Mouse (Mus musculus) erythroid progenitor cell, adult 5-6 weeks (primary cell): Measurements from ENCODE around the gene Eva1b. TPM values are rescaled to one million over a fixed set of nuclear protein-coding genes. Genes with fewer than 3 reads are reported as not detected.

Source experiments
- ATAC-seq: replicated peaks from 2 replicates; pipeline ENCODE4 v1.8.0; 2016; ENCODE audit warnings: moderate number of reproducible peaks, mild to moderate bottlenecking, moderate TSS enrichment, inconsistent platforms; ENCODE audit not compliant: poor library complexity, low FRiP score, severe bottlenecking
- total RNA-seq, 2 experiments: library from RNA; stranded (forward) in 1 of 2; stranded (reverse) in 1 of 2; fragments of 150-400 nt in 1 of 2; fragments of 186-747, 209-891 nt in 1 of 2; gene quantifications; 2 replicates each; pipeline versions ENCODE4 v1.2.3 to v1.2.4; 2015 to 2017; ENCODE audit warnings: low replicate concordance in 2 of 2

Gene Eva1b
- total RNA-seq, 2 experiments from 2014 or later, result not detected

DNA sequence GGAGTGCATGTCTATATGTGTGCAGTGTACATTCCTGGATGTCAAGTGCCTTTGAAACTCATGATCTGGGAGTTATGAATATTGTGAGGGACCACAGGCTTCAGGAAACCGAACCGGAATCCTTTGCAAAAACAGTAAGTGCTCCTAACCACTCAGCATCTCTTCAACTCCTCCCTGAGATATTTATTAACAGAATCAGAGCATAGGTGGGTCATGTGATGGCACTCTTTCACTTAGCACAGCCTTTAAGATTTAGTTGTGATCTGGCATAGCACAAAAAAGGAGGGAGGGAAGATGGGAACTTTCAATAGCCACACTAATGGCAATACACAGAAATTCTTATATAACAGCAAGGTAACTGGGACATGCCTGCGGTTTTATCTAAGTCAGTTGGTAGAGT, 39.6 kb downstream of the Eva1b start:
- ATAC-seq, result no peak

DNA sequence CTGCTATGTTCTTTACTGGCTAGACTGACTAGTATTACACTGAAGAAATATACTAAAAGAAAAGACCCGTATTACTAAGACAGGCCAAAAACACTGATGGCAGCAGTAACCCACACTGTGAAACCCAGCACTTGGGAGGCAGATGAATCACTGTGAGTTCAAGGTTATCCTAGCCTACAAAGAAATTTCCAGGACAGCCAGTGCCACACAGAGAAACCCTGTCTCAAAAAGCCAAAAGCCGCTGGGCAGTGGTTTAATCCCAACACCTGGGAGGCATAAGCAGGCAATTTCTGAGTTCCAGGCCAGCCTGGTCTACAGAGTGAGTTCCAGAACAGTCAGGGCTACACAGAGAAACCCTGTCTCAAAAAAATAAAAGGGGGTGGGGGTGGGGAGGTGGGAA, 43.1 kb downstream of the Eva1b start:
- ATAC-seq, result no peak

DNA sequence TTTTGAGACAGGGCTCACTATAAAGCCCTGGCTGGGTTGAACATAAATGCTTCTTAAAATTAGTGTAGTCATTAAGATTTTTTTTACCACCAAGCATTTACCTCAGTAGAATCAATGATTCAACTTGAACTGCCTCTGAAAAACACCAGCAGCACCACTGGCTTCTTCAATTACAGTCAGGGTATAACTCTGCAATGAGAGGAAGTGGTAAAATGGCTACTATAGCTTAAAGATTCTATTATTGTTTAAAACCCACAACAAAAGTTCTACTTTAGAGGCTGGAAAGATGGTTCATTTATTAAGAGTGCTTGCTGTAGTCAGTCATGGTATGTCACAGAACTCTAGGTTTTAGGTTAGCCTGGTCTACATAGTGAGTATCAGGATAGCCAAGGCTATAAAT, 46.7 kb downstream of the Eva1b start:
- ATAC-seq, result no peak

DNA sequence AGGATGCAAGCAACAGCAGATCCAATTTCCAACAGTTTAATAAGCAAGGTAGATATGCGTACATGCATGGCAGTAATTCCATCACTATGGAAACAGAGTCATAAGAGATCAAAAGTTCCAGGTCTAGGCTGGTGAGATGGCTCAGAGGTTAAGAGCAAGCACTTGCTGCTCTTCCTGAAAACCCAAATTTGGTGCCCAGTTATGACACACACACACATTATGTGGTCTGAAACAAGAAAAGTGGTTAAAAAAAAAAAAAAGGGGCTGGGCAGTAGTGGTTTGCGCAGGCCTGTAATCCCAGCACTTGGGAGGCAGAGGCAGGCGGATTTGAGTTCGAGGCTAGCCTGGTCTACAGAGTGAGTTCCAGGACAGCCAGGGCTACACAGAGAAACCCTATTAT, 47.4 kb downstream of the Eva1b start:
- ATAC-seq, result no peak

DNA sequence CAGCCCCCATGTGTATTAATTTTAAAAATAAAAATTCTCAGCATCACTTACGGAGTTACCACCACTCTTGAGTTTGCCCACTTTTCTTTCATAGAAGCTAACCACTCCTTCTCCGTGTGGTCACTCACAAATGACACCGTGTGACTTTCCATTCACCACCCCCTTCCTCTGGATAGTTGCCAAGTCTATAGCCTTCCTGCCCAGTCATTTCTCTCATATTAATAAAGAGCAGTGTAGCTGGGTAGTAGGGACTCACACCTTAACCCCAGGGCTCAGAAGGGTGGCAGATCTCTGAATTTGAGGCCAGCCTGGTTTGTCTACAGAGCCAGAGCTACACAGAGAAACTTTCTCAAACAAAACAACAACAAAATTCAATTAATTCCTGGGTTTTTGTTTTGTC, 49.9 kb downstream of the Eva1b start:
- no peak for ATAC-seq

Other genes with a start within 250 kb of the Eva1b start
- gene Csf3r, start 123.2 kb upstream of the Eva1b start, total RNA-seq (2015; ENCODE audit: low replicate concordance), result 33.2 and 46.1 TPM in 2 replicates
- gene Csf3r, start 123.2 kb upstream of the Eva1b start, total RNA-seq (2017; ENCODE audit: low replicate concordance), result 11.7 and 14.2 TPM in 2 replicates
- 22.6 and 42.9 TPM in 2 replicates for gene Mrps15, start 100.8 kb upstream of the Eva1b start, total RNA-seq (2015; ENCODE audit: low replicate concordance)
- 15.5 and 28.0 TPM in 2 replicates for gene Mrps15, start 100.8 kb upstream of the Eva1b start, total RNA-seq (2017; ENCODE audit: low replicate concordance)
- gene Oscp1, start 89.2 kb upstream of the Eva1b start, total RNA-seq (2015; ENCODE audit: low replicate concordance), result 1.3 and 14.8 TPM in 2 replicates
- 5.6 and 8.9 TPM in 2 replicates for gene Oscp1, start 89.2 kb upstream of the Eva1b start, total RNA-seq (2017; ENCODE audit: low replicate concordance)
- gene Lsm10, start 51.1 kb upstream of the Eva1b start, total RNA-seq (2015; ENCODE audit: low replicate concordance), result 18.0 and 73.2 TPM in 2 replicates
- gene Lsm10, start 51.1 kb upstream of the Eva1b start, total RNA-seq (2017; ENCODE audit: low replicate concordance), result 2.2 and 4.1 TPM in 2 replicates
- 4.7 and 10.1 TPM in 2 replicates for gene Stk40, start 43.8 kb upstream of the Eva1b start, total RNA-seq (2015; ENCODE audit: low replicate concordance)
- 2.4 and 6.4 TPM in 2 replicates for gene Stk40, start 43.8 kb upstream of the Eva1b start, total RNA-seq (2017; ENCODE audit: low replicate concordance)
- gene Sh3d21, start 15.7 kb downstream of the Eva1b start, total RNA-seq (2015; ENCODE audit: low replicate concordance), result 1.8 TPM in 1 of 2 replicates, not detected in the other
- 0.90 TPM in 1 of 2 replicates, not detected in the other for gene Sh3d21, start 15.7 kb downstream of the Eva1b start, total RNA-seq (2017; ENCODE audit: low replicate concordance)
- gene Thrap3, start 55.0 kb downstream of the Eva1b start, total RNA-seq (2015; ENCODE audit: low replicate concordance), result 169 and 213 TPM in 2 replicates
- 298 and 354 TPM in 2 replicates for gene Thrap3, start 55.0 kb downstream of the Eva1b start, total RNA-seq (2017; ENCODE audit: low replicate concordance)
- 6.7 and 12.3 TPM in 2 replicates for gene Map7d1, start 108.6 kb downstream of the Eva1b start, total RNA-seq (2015; ENCODE audit: low replicate concordance)
- gene Map7d1, start 108.6 kb downstream of the Eva1b start, total RNA-seq (2017; ENCODE audit: low replicate concordance), result 6.3 and 8.2 TPM in 2 replicates
- gene Trappc3, start 114.6 kb downstream of the Eva1b start, total RNA-seq (2015; ENCODE audit: low replicate concordance), result 10.9 and 22.3 TPM in 2 replicates
- gene Trappc3, start 114.6 kb downstream of the Eva1b start, total RNA-seq (2017; ENCODE audit: low replicate concordance), result 9.2 and 10.8 TPM in 2 replicates
- not detected in 2 replicates for gene Col8a2, start 139.0 kb downstream of the Eva1b start, total RNA-seq (2015; ENCODE audit: low replicate concordance)
- 0.39 TPM in 1 of 2 replicates, not detected in the other for gene Col8a2, start 139.0 kb downstream of the Eva1b start, total RNA-seq (2017; ENCODE audit: low replicate concordance)
- 2.2 TPM in 1 of 2 replicates, not detected in the other for gene Adprhl2, start 174.0 kb downstream of the Eva1b start, total RNA-seq (2015; ENCODE audit: low replicate concordance)
- gene Adprhl2, start 174.0 kb downstream of the Eva1b start, total RNA-seq (2017; ENCODE audit: low replicate concordance), result 4.7 and 5.5 TPM in 2 replicates
- gene Tekt2, start 177.9 kb downstream of the Eva1b start, total RNA-seq (2015; ENCODE audit: low replicate concordance), result not detected in 2 replicates
- gene Tekt2, start 177.9 kb downstream of the Eva1b start, total RNA-seq (2017; ENCODE audit: low replicate concordance), result not detected in 2 replicates